Mouse (Mus musculus) liver, embryonic 11.5 days (tissue): Measurements from ENCODE around the gene Sorbs2. TPM values are rescaled to one million over a fixed set of nuclear protein-coding genes. Genes with fewer than 3 reads are reported as not detected.

Source experiments
- ATAC-seq: fragments of 200-750 bp; cut with Nextera tagmentation; replicated peaks from 2 replicates; pipeline ENCODE4 v1.8.0; 2017; ENCODE audit warnings: moderate number of reproducible peaks, mild to moderate bottlenecking, moderate TSS enrichment, moderate library complexity; ENCODE audit not compliant: low FRiP score
- DNase-seq: peaks from one replicate; pipeline ENCODE4 v3.0.0-alpha.2; 2017; ENCODE audit warnings: low spot score
- H3K27ac ChIP-seq: fragments of 300-500 bp; sonication (generic); 2 replicates; pipeline ENCODE4 v1.5.1; 2014; ENCODE audit warnings: mild to moderate bottlenecking, low read depth, low read length, control low read depth
- H3K27me3 ChIP-seq: fragments of 300-500 bp; sonication (generic); replicated peaks from 2 replicates; pipeline ENCODE4 v1.6.1; 2014; ENCODE audit warnings: low read length, mixed read lengths; ENCODE audit not compliant: control insufficient read depth, insufficient read depth
- H3K36me3 ChIP-seq: fragments of 300-500 bp; sonication (generic); 2 replicates; pipeline ENCODE4 v1.6.1; 2014; ENCODE audit warnings: mild to moderate bottlenecking, low read length, moderate library complexity, mixed read lengths; ENCODE audit not compliant: control insufficient read depth, insufficient read depth
- H3K4me1 ChIP-seq: fragments of 300-500 bp; sonication (generic); replicated peaks from 2 replicates; pipeline ENCODE4 v1.6.1; 2014; ENCODE audit warnings: low read length, mixed read lengths; ENCODE audit not compliant: control insufficient read depth, insufficient read depth
- H3K4me2 ChIP-seq: fragments of 300-500 bp; sonication (generic); 2 replicates; pipeline ENCODE4 v1.6.1; 2014; ENCODE audit warnings: mild to moderate bottlenecking, control low read depth, moderate library complexity
- H3K4me3 ChIP-seq: fragments of 300-500 bp; sonication (generic); 2 replicates; pipeline ENCODE4 v1.5.1; 2014; ENCODE audit warnings: low read depth, low read length, control low read depth
- H3K9ac ChIP-seq: fragments of 300-500 bp; sonication (generic); 2 replicates; pipeline ENCODE4 v1.6.1; 2014; ENCODE audit warnings: low read depth, low read length, control low read depth
- H3K9me3 ChIP-seq: fragments of 300-500 bp; sonication (generic); 2 replicates; pipeline ENCODE4 v1.6.1; 2016; ENCODE audit warnings: low read length, inconsistent platforms, mixed read lengths; ENCODE audit not compliant: control insufficient read depth
- WGBS: fragments of 180-500 bp; shearing (Covaris S2); extraction: QIAGEN DNeasy Blood & Tissue Kit; methylation state at CpG from one replicate; pipeline ENCODE4 v1.1.7; 2014; 5-methylcytosine and 5-hydroxymethylcytosine counted together
- polyA plus RNA-seq: library from polyadenylated mRNA; unstranded; fragments of >200 nt; fragmentation: Nextera tagmentation; extraction: Ambion mirVana; gene quantifications from 2 replicates; pipeline ENCODE4 v1.2.1, GENCODE M21; 2014

Sorbs2 gene
- polyA plus RNA-seq, 1 experiment from 2014 or later: 5.7 TPM

DNA sequence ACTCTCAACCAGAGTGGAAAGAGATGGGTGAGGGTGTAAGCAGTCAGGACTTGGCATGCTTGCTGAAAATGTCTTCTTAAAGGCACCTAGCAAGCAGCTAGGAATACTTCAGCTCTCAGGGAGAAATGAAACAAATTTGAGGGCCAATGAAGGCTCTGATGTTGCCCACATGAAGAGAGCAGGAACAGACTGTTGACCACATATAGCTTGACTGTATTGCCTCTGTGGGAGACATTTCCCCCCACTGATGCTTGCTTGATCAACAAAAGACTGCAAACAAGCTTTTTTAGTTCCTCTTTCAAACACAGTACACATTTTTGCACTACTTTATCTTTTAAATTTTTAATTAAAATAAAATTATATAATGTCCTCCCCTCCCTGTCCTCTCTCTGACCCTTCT lies 131.9 kb downstream of the Sorbs2 start:
- H3K9me3 ChIP-seq: no peaks in the 10 kb centered on the region
- no peak for DNase-seq
- no peak overlapping the region for H3K4me2 ChIP-seq
- no peaks in the 10 kb centered on the region for H3K4me1 ChIP-seq
- ATAC-seq: no peak
- H3K36me3 ChIP-seq: no peaks in the 10 kb centered on the region
- no peak overlapping the region for H3K9ac ChIP-seq
- H3K27me3 ChIP-seq: no peaks in the 10 kb centered on the region
- no peak overlapping the region for H3K27ac ChIP-seq
- H3K4me3 ChIP-seq: no peak overlapping the region

DNA sequence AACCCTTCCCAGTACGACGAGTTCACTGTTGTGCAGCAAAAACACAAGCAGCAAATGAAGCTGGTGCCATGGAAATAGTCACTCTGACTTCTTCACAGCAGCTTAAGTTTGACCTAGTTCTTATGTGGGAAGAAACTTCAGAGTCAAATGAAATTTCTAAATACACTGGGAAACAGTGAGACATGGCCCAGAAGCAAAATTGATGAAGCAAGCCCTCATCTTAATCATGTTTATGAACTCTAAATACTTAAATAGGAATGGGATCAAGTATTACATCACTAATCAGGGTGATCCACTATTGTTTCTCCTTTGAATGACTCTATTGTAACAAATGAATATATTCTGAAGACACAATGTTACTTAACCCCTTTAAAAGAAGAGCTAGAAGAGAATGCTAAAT lies 137.1 kb downstream of the Sorbs2 start:
- Histone ChIP-seq H3K4me3 (no peak overlapping the region), H3K4me2 (no peak overlapping the region), H3K4me1 (no peaks in the 10 kb centered on the region), H3K9ac (no peak overlapping the region), H3K27me3 (no peaks in the 10 kb centered on the region), H3K9me3 (no peaks in the 10 kb centered on the region), H3K27ac (no peak overlapping the region), H3K36me3 (no peaks in the 10 kb centered on the region)
- WGBS: 80% methylated on average over 2 of the region's 2 CpGs
- ATAC-seq: no peak
- DNase-seq: no peak

DNA sequence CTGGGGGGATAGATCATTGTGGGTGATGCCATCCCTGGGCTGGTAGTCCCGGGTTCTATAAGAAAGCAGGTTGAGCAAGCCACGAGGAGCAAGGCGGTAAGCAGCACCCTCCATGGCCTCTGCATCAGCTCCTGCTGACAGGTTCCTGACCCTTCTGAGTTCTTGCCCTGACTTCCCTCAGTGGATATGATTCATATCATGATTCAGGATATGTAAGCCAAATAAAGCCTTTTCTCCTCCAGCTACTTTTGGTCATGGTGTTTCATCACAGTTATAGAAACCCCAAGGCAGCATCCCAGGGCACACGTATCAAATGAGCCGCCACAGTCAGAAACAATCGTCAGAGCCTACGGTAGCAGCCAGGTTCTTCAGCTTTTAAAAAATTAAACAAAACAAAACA lies 141.5 kb downstream of the Sorbs2 start:
- no peaks in the 10 kb centered on the region for H3K27me3 ChIP-seq
- H3K27ac ChIP-seq: no peak overlapping the region
- H3K36me3 ChIP-seq: no peaks in the 10 kb centered on the region
- no peak for ATAC-seq
- 89% methylated on average over 7 of the region's 7 CpGs for WGBS
- no peak overlapping the region for H3K9ac ChIP-seq
- H3K4me3 ChIP-seq: no peak overlapping the region
- no peaks in the 10 kb centered on the region for H3K9me3 ChIP-seq
- H3K4me1 ChIP-seq: no peaks in the 10 kb centered on the region
- H3K4me2 ChIP-seq: no peak overlapping the region
- DNase-seq: no peak

DNA sequence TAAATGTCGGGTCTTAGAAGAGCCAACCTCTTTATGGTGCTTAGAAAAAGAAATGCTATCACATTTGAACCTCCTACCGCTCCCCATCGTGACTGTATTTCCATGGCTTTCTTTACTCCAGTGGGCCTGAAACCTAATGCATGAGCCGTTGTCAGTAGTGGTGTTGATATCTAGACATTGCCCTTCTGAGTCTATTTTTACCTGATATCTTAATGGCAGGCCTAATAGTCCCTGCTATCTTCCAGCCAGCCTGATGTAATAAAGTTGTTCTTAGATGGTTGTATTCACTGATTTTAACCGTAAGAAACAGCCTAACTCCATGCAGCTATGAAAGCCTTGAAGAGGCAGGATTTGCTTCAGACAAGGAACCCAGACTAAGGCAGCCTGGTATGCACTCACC lies 142.4 kb downstream of the Sorbs2 start:
- H3K4me2 ChIP-seq: no peak overlapping the region
- no peaks in the 10 kb centered on the region for H3K36me3 ChIP-seq
- no peaks in the 10 kb centered on the region for H3K4me1 ChIP-seq
- 73% methylated on average over 5 of the region's 5 CpGs for WGBS
- H3K4me3 ChIP-seq: no peak overlapping the region
- H3K27me3 ChIP-seq: no peaks in the 10 kb centered on the region
- no peak overlapping the region for H3K27ac ChIP-seq
- no peak overlapping the region for H3K9ac ChIP-seq
- ATAC-seq (no peak), DNase-seq (no peak)
- no peaks in the 10 kb centered on the region for H3K9me3 ChIP-seq

DNA sequence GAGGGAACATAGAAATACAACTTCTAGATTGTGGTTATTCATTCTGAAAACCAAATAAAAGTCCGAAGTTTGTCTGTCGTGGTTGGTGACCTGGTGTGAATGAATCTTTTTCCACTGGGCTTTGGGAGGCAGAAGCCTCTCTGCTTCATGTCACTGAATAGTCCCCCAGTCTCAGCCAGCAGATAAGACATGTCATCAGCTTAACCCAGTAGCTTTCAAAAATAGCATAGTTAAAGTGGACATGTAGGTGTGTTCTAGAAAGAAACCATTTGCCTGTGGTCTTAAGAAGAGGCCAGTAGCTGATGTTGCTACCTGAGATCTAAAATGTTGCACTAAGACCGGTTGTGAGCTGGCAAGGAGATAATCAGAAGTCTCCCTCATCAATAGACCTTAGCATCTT lies 150.4 kb downstream of the Sorbs2 start:
- ATAC-seq (no peak), DNase-seq (no peak)
- WGBS: 60% methylated on average over 3 of the region's 3 CpGs
- H3K4me3 ChIP-seq: no peak overlapping the region
- H3K4me2 ChIP-seq: no peak overlapping the region
- no peaks in the 10 kb centered on the region for H3K9me3 ChIP-seq
- no peaks in the 10 kb centered on the region for H3K4me1 ChIP-seq
- H3K9ac ChIP-seq: no peak overlapping the region
- no peaks in the 10 kb centered on the region for H3K36me3 ChIP-seq
- no peaks in the 10 kb centered on the region for H3K27me3 ChIP-seq
- H3K27ac ChIP-seq: no peak overlapping the region

DNA sequence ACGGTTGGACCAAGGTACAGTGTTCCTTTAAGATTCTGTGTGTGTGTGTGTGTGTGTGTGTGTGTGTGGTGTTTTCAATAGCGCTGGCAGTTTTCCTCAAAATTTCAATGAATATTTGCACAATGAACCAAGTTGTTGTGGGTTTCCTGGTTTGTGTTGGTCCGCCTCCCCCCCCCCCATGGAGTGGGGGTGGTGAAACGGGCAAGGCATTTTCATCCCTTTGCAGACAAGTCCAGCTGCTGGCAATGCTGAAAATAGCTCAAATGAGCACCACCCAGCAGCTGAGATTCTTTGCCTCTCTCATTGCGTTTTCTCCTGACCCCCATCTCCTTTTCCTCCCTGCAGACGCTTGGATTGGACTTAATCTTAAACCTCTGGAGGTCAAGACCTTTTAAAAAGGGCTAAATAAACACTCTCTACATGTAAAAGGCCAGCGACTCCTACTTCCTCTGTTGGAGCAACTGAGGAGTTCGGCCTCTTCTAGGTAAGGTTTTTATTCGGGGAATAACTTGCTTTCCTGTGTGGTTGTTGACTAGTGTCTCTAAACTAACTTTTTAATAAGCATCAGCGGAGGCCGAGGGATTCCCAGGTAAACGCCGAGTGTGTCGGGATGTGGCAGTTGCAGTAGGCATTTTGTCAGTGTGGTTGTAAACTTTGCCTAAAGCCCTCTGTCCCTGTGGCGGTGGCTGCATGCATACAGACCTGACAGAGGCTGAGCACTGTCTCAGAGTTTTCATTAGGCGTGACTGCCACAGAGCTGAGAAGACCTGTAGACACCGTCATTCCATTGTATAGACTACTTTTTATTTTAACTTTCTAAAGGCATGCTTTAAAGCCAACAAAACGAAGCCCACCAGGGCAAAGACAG lies 151.1 kb downstream of the Sorbs2 start:
- Histone ChIP-seq H3K9me3 (no peaks in the 10 kb centered on the region), H3K27me3 (no peaks in the 10 kb centered on the region), H3K4me1 (no peaks in the 10 kb centered on the region), H3K4me3 (no peak overlapping the region), H3K9ac (no peak overlapping the region), H3K36me3 (no peaks in the 10 kb centered on the region), H3K4me2 (no peak overlapping the region), H3K27ac (no peak overlapping the region)
- no peak for ATAC-seq
- DNase-seq: no peak
- 45% methylated on average over 18 of the region's 18 CpGs for WGBS

DNA sequence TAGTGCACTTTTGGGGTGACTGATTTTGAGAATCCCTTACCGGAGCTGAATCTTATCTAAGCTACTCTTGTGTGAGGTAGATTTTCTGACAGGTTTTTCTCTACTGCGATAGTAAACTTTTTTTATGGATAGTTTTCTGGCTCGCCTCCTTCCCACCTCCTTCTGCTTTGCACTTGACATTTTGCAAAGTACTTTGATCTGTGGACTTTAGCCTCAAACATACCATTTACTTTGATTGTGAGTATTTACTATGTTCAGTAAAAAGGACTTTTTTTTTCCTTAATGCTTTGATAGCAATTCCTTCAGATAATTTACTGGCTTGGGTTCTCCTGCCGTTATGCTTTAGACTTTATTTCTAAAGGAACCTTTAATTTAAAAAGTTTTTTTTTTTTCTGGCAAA lies 151.9 kb downstream of the Sorbs2 start:
- DNase-seq (no peak), ATAC-seq (no peak)
- Histone ChIP-seq H3K36me3 (no peaks in the 10 kb centered on the region), H3K27me3 (no peaks in the 10 kb centered on the region), H3K4me3 (no peak overlapping the region), H3K4me2 (no peak overlapping the region), H3K9ac (no peak overlapping the region), H3K4me1 (no peaks in the 10 kb centered on the region), H3K9me3 (no peaks in the 10 kb centered on the region), H3K27ac (no peak overlapping the region)
- 66% methylated on average over 4 of the region's 4 CpGs for WGBS

DNA sequence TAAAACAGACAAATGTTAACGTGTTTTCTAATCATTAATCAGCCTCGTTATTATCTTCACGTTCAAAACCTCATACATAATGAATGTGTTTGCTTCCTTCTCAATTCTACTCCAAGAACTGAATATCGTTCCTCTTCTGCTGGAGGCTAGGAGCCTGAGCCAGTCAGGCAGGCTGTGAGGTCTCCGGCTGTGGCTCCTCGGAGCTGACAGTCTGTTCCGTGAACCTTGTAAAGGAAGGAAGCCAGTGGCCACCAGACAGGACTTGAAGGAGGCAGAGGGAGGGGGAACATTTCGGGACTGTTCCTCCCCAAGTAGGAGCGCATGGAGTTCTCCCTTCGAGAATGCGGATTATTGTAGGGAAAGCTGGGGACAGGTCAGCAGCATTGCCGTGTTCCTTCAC lies 153.0 kb downstream of the Sorbs2 start:
- H3K27me3 ChIP-seq: no peaks in the 10 kb centered on the region
- H3K9me3 ChIP-seq: no peaks in the 10 kb centered on the region
- H3K4me3 ChIP-seq: no peak overlapping the region
- no peaks in the 10 kb centered on the region for H3K36me3 ChIP-seq
- 49% methylated on average over 12 of the region's 12 CpGs for WGBS
- DNase-seq (no peak), ATAC-seq (no peak)
- H3K9ac ChIP-seq: no peak overlapping the region
- H3K4me1 ChIP-seq: no peaks in the 10 kb centered on the region
- no peak overlapping the region for H3K27ac ChIP-seq
- H3K4me2 ChIP-seq: no peak overlapping the region

DNA sequence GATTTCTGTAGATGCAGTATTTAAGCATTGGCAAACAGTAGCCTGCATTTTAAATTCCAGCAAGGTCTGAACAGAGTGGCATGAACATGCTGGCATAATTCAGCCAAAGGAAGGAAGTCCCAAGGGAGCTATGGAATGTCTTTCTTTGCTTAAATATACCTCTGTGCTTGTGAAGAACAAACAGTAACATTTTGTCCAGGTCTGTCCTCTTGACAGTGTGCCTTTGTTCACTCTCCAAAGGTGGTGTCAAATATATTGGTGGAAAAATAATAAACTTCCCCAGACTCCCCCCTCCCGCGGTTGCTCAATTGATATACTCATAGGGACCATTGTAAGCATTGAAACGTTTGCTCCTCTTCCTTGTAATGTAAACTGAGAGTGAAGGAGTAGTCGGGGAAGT lies 154.0 kb downstream of the Sorbs2 start:
- no peak overlapping the region for H3K4me3 ChIP-seq
- ATAC-seq (no peak), DNase-seq (no peak)
- no peaks in the 10 kb centered on the region for H3K9me3 ChIP-seq
- no peaks in the 10 kb centered on the region for H3K4me1 ChIP-seq
- WGBS: 56% methylated on average over 4 of the region's 4 CpGs
- H3K27ac ChIP-seq: no peak overlapping the region
- H3K36me3 ChIP-seq: no peaks in the 10 kb centered on the region
- H3K4me2 ChIP-seq: no peak overlapping the region
- H3K27me3 ChIP-seq: no peaks in the 10 kb centered on the region
- no peak overlapping the region for H3K9ac ChIP-seq
